Mouse (Mus musculus) testis, postnatal 10 days (tissue): ENCODE measurements around the gene Prrc2a.
A peak's percentile ranks its signal among the peaks of the same experiment; 100 is the strongest.

Source experiments
- DNase-seq: peaks from one replicate; pipeline ENCODE4 v3.0.0; 2021; ENCODE audit warnings: low spot score

The Prrc2a gene

DNA sequence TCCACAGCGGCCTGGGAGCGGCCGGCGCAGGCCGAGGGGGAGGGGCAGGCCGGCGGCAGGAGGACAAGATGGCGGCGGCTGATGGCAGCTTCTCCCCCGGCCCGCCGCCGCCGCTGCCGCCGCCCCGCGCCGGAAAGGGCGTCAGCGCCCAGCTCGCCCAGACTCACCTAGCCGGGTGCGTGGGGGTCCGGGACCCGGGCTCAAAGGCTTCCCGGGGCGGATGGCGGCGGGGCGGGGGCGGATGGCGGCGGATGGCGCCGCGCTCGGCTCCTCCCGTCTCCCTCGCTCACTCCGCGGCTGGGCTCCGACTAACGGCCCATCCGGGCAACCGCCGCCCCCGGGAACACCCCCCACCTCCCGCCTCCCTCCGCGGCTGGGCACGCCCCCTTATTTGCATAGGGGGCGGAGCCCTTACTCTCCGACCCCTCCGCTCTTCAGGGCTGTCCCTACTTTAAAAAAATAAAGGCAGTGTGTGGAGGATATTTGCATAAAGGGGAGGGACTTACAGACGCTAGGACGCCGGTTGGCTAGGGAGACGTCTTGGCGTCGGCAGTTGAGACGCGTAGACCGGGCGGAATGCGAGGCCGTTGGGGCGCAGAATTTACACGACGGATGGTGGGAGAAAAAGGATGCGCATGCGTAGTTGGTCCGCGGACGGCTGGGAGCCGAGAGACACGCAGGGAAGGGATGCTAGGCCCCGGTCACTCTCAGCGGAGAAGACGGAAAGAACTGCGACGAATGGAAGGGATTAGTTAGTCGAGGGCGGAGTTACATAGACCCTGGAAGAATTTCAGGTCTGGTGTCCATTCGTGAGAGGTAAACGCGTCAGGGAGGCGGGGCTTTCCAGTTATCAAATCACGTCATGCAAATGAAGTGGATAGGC is at the start of gene Prrc2a:
Gene Prrc2a, minus strand, starts transcription at position 330 of the 883 bp plus-strand sequence.
- peak; percentile 97 for DNase-seq

DNA sequence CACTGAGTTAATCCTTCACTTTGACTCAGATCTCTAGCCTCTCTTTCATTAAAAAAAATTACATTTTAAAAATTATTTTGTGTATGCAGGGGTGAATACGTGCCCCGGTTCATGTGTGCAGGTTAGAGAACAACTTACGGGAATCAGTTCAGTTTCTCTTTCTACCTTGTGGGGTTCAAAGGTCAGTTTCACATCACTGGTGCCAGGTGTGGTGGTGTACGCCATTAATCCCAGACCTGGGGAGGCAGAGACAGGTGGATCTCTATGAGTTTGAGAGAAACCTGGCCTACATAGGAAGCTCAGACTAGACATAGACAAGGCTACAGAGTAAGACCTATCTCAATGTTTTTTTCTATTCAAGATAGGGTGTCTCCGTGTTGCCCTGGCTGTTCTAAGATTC is 48.4 kb upstream of the Prrc2a start:
- no peak for DNase-seq

DNA sequence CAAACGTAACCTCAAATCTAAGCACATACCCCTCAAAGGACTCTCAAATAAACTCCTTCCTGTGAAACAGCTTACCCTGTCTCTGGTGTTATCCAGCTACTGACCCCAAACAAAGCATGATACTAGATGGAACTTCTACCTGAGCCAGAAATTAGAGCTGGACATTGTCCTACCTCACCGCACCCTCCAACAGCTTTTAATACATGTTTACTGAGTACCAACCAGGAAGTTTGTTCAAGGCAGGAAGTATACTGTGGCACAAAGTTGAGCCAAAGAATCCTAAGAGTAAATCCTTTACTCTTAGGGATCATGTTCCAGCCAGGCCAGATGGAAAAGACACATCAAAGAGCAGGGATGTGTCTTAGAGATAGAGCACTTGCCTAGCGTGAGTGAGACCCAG is 45.9 kb upstream of the Prrc2a start:
- DNase-seq = no peak

GRCm38 (mm10) chr17:35209785-35210535 is 45.3 kb upstream of the Prrc2a start:
- DNase-seq = no peak

- DNase-seq = no peak
Observed at GRCm38 (mm10) chr17:35205380-35205769, 40.7 kb upstream of the Prrc2a start.

DNA sequence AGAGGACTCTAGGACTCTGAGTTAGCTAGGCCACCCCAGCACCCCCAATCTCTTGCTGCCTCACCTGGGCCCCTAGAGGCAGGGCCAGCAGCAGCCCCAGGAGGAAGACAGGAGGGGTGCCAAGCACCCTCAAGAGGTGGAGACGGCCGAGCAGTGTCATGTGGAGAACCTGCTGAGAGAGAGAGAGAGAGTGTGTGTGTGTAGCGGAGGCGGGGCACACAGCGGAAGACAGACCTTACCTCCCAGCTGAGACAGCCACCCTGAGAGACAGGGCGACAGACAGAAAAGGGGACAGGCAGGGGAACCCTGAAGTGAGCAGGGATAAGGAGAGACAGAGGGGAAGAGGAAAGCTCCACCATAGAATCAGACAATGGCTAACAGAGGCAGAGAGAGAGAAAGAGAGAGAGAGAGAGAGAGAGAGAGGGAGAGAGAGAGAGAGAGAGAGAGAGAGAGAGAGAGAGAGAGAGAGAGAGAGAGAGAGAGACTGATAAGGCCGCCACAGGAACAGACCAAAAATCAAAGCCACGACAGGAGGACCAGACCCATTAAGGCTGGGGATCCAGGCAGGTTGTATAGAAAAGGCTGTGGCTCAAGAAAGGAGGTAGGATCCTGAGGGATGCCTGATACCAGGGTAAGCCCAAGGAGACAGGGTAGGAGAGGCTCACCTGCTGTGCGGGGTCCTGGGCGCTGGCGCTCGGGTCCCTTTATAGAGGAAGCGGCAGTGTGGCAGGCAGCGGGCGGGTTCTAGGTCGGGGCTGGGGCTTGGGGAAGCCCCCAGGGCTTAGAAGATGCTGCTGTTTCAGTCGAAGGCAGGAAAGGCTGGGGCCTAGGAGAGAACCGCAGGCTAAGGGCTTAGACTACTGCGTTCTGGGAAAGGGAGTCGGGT is 40.0 kb upstream of the Prrc2a start, which contains the start of gene Lta:
Gene Lta, minus strand, starts transcription at position 858 of the 886 bp plus-strand sequence.
- no peak for DNase-seq

- no peak for DNase-seq
Observed at GRCm38 (mm10) chr17:35202442-35202841, 37.7 kb upstream of the Prrc2a start.

GRCm38 (mm10) chr17:35201787-35202186 is 37.1 kb upstream of the Prrc2a start, which contains the start of gene Tnf:
Gene Tnf, minus strand, starts transcription at chr17:35202007.
- peak; percentile 67 for DNase-seq

DNA sequence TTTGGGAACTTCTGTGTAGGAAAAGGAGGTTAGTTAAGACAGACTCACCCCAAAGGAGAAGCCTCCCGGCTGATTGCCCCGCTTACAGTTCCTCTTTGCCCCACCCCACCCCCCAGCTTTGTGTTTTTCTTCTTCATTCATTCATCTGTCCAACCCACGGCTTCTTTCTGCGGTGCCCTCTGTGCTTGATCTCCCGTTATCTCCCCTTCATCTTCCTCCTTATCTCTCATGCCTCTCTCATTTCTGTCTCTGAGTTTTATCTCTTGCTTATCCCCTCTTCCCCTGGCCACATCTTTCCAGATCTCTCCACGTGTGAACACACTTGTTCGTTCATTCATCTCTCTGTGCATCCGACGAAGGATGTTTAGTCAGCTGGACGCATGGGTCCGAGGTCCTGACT is 36.4 kb upstream of the Prrc2a start:
- DNase-seq = no peak

GRCm38 (mm10) chr17:35200398-35200797 is 35.7 kb upstream of the Prrc2a start:
- DNase-seq = peak; percentile 35

DNA sequence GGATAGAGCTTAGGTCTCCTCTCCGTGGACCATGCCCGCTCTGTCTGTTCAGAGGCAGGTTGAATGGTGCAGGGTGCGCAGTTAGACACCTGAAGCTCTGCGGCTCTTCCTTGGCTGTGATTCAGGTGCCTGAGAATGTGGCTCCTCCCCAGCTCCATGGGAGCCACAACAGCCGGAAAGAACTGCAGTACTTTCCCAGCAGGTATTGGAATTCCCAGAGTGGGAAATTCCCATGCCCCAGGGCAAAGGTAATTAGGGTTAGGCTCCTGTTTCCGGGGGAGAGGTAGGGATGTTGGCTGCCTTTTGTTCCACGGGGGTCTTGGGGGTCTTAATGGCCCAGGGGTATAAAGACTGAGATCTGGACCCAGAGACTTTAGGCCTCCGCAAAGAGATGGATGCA is 34.2 kb upstream of the Prrc2a start:
- peak; percentile 39 for DNase-seq

DNA sequence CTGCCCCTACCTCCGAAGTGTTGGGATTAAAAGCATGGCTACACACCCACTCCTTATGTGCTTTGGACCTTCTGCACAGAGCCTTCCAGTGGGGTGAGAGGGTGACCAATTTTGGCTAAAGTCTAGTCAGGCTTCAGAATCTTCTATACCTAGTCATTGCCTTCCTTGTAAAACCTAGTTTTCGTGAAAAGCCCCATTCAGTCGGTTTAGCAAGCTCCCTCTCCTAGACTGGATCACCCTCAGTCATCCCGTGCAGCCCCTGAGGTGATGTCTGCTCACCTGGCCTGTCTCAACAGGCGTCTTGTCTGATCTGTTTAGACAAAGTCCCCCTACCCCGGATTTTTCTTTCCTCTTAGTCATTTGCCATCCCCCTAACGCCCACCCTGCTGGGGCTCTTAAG is 33.3 kb upstream of the Prrc2a start:
- no peak for DNase-seq

- DNase-seq = no peak
Observed at GRCm38 (mm10) chr17:35197126-35197525, 32.4 kb upstream of the Prrc2a start.

DNA sequence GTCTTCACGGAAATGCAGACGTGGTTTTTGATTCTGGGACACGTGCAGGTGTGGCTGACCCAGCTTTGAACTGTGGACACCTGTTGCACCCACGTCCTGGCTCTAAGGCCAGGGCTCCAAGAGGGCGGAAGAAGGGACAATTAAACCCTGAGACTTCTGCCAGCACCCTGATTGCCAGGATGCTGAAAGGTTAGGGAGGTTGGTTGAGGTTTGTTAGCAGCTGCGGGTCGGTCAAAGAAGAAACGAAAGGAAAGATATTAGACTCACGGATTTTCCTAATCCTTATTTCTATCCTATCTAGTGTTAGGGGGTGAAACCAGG is 31.6 kb upstream of the Prrc2a start:
- DNase-seq = no peak

DNA sequence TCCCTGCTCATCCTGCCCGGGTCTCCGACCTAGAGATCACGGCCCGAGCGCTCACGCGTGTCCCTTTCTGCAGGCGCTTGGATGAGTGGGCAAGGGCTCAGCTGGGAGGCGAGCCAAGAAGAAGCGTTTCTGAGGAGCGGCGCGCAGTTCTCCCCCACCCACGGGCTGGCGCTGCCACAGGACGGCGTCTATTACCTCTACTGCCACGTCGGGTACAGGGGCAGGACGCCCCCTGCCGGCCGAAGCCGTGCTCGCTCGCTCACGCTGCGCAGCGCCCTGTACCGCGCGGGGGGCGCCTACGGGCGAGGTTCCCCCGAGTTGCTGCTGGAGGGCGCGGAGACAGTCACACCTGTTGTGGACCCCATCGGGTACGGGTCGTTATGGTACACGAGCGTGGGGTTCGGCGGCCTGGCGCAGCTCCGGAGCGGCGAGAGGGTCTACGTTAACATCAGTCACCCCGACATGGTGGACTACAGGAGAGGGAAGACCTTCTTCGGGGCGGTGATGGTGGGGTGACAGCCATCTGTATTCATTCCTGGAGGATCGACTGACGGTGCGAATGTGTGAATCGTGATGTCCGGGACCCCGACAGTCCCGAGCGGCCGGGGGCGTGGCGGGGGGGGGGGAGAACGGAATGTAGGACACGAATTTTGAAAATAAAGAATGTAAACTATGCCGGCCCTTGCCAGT is 31.1 kb upstream of the Prrc2a start:
- peak; percentile 93 for DNase-seq

DNA sequence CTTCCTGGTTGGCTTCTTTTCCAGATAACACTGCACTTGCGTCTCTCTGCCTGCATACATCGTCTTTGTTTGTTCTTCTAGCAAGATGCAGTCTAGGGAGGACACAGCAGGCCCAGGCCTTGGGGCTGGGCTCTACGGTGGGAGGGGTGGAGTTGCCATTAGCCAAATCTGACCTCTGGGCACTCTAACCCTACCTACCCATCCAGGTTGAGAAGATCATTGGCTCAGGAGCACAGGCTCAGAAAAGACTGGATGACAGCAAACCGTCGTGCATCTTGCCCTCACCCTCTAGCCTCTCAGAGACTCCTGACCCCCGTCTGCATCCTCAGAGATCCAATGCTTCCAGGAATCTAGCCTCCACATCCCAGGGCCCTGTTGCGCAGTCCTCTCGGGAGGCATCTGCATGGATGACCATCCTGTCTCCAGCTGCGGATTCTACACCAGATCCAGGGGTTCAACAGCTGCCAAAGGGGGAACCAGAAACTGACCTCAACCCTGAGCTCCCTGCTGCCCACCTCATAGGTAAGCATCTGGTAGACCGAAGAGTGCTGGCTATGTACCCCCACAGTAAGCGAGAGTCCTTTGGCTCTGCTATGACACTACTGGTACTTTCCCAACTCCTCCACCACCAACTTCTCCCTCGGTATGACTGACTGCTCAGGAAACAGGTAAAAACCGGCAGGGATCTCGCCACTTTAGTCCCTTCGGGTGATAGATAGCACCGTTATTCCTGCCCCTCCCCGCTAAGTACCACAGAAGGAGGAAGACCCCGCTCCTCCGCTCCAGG is 30.3 kb upstream of the Prrc2a start:
- DNase-seq = no peak

GRCm38 (mm10) chr17:35193881-35194843 is 29.5 kb upstream of the Prrc2a start, which contains the start of gene Ltb:
Gene Ltb, plus strand, starts transcription at chr17:35194439.
- DNase-seq = no peak

DNA sequence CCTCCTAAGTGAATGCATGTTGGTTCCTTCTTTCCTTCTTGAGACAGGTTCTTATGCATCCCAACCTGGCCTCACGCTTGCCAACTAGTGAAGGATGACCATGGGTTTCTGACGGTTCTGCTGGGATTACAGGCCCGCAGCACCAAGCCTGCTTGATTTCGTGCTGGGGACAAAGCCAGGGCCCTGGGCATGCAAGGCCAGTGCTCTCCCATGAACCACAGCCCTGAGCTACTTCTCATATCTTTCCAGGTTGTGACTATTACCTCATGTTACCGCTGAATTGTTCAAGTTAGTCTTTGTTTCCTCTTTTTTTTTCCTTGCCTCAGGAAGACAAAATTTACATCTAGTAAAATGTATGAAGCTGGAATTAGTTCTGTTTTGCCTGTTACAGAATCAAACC is 28.2 kb upstream of the Prrc2a start:
- DNase-seq = no peak

GRCm38 (mm10) chr17:35191723-35192122 is 27.0 kb upstream of the Prrc2a start:
- no peak for DNase-seq

DNA sequence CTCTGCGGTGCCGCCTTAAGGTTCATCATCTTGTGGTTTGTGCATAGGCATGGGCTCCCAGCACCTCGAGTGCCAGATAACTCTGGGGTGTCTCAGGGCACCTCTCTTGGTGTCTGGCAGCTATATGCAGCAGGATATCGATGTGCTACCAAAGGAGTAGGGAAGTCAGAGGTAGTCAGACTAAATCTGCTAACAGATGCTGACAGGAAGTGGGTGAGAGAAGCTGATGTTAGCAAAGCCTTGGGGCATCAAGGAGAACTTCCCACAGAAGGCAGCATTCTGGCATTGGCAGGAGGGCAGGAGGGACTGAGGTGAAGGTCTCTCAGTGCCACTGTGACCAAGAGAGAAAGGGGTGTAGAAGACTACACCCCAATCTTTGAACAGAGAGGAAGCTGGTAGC is 25.4 kb upstream of the Prrc2a start:
- DNase-seq = no peak
